Mouse (Mus musculus) embryonic facial prominence, embryonic 10.5 days (tissue): Measurements from ENCODE around the gene Ltb. TPM values are rescaled to one million over a fixed set of nuclear protein-coding genes. Genes with fewer than 3 reads are reported as not detected.
"Not testable (repeated sequence)": the region's sequence is repeated elsewhere in the genome, so short reads cannot be mapped to it uniquely, and the experiment has no call there.

ENCODE experiments used
- DNase-seq: peaks from one replicate; pipeline ENCODE4 v3.0.0-alpha.2; 2017; ENCODE audit warnings: low spot score
- H3K27ac ChIP-seq: fragments of 300-500 bp; sonication (generic); replicated peaks from 2 replicates; pipeline ENCODE4 v1.5.1; 2016; ENCODE audit warnings: mild to moderate bottlenecking
- H3K27me3 ChIP-seq: fragments of 300-500 bp; sonication (generic); replicated peaks from 2 replicates; pipeline ENCODE4 v1.6.1; 2016; ENCODE audit warnings: low read depth, mild to moderate bottlenecking; ENCODE audit not compliant: poor library complexity, severe bottlenecking
- H3K36me3 ChIP-seq: fragments of 300-500 bp; sonication (generic); replicated peaks from 2 replicates; pipeline ENCODE4 v1.6.1; 2016; ENCODE audit warnings: mild to moderate bottlenecking, moderate library complexity
- H3K4me1 ChIP-seq: fragments of 300-500 bp; sonication (generic); 2 replicates; pipeline ENCODE4 v1.6.1; 2016
- H3K4me3 ChIP-seq: fragments of 300-500 bp; sonication (generic); 2 replicates; pipeline ENCODE4 v1.5.1; 2016; ENCODE audit warnings: mild to moderate bottlenecking, moderate library complexity
- H3K9me3 ChIP-seq: fragments of 300-500 bp; sonication (generic); 2 replicates; pipeline ENCODE4 v1.6.1; 2016; ENCODE audit warnings: mild to moderate bottlenecking
- WGBS: fragments of 180-500 bp; shearing (Covaris S2); methylation state at CpG from one replicate; pipeline ENCODE4 v1.1.7; 2016; 5-methylcytosine and 5-hydroxymethylcytosine counted together
- polyA plus RNA-seq: library from polyadenylated mRNA; unstranded; fragments of >200 nt; fragmentation: Nextera tagmentation; extraction: Ambion mirVana; gene quantifications from 2 replicates; pipeline ENCODE4 v1.2.1, GENCODE M21; 2016

Ltb gene
- polyA plus RNA-seq, 1 experiment from 2014 or later = 0.16 TPM

DNA sequence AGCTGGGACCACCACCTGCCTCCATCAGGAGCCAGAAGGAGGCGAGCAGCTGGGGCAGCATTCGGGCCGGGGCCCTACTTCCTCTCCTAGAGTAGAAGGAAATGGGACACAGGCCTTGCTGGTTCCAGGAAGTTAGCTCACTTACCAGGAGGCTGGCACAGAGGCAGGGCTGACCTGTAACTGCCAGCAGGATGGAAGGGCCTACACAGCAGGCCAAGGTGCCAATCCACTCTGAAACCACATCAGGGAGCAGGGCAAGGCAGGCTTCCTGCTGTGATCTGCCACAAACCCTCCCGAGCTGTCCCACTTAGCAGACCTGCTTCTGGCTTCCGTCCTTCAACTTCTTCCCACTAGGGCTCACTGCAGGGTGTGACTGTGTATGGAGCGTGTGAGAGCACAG lies 28.1 kb downstream of the Ltb start:
- peaks cover 76% of the 10 kb centered on the region for H3K36me3 ChIP-seq
- DNase-seq = no peak

DNA sequence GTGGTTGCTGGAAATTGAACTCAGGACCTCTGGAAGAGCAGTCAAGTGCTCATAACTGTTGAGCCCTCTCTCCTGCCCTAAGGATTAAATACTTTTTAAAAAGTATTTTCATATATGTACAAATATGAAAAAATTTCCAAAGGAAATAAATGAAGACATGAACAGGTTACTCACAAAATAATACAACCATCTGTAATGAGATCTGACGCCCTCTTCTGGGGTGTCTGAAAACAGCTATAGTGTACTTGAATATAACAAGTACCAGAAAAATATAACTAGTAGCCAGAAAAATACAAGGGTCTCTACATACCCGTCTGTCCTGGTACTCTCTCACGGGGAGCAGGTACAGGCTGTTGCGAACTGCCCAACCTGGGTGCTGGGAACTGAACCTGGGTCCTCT lies 30.4 kb downstream of the Ltb start:
- H3K27ac ChIP-seq = no peak overlapping the region
- no peak for DNase-seq
- H3K4me1 ChIP-seq = 0 out of 2 replicates have a peak, but pooled peaks cover 15% of the 10 kb centered on the region
- no peaks in the 10 kb centered on the region for H3K9me3 ChIP-seq
- 94% methylated on average over 4 of the region's 4 CpGs for WGBS
- H3K36me3 ChIP-seq = peaks cover 90% of the 10 kb centered on the region
- no peak overlapping the region for H3K4me3 ChIP-seq
- no peaks in the 10 kb centered on the region for H3K27me3 ChIP-seq

More for the DNA sequence above, 28.1 kb downstream of the Ltb start:
- Histone ChIP-seq H3K4me1 (0 out of 2 replicates have a peak, but pooled peaks cover 15% of the 10 kb centered on the region), H3K9me3 (no peaks in the 10 kb centered on the region), H3K27ac (no peak overlapping the region), H3K4me3 (no peak overlapping the region), H3K27me3 (no peaks in the 10 kb centered on the region)
- 77% methylated on average over 6 of the region's 6 CpGs for WGBS

DNA sequence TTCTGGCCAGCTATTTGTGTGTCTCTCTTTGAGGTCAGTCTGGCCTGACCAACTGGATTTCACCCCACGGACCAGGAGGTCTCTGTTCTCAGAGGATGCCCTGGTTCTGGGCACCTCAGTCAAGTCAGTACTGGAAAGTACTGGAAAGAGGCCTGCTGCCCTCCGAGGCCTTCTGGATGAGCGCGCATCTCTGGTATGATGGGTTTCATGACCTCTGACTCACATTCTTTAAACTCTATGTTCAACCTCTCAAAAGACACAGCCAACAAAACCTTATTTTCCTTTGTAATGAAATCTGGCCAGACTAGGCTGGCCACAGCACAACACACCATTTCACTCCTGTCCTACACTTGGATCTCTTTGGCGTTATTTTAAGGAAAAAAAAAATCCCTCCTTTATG lies 31.2 kb downstream of the Ltb start:
- H3K9me3 ChIP-seq = no peaks in the 10 kb centered on the region
- no peaks in the 10 kb centered on the region for H3K27me3 ChIP-seq
- no peak overlapping the region for H3K27ac ChIP-seq
- no peak for DNase-seq
- H3K4me1 ChIP-seq = 0 out of 2 replicates have a peak, but pooled peaks cover 9% of the 10 kb centered on the region
- peaks cover 89% of the 10 kb centered on the region for H3K36me3 ChIP-seq
- no peak overlapping the region for H3K4me3 ChIP-seq
- WGBS = 93% methylated on average over 5 of the region's 5 CpGs

DNA sequence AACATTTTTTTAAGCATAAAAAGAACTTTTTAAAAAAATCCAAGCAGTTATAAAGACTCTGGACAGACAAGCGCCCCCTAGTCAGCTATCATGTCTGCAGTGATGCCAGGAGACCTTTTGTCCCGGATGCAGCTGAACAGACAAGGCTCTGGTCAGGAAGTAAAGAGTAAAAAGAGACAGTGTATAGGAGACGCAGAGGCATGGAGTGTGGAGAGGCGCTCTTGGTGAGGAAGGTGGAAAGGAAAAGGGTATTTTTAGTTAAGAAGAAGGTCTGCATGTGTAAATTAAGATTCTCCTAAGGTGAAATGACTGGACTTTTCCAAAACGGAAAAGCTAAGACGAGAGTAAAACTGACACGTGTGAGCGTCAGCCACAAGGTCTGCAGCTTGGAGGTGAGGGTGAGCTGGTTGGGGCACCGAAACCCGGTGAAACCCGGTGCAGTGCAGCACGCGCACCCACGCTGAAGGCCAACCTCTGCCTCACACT lies 32.4 kb downstream of the Ltb start:
- Histone ChIP-seq H3K9me3 (no peaks in the 10 kb centered on the region), H3K4me1 (peaks cover 3% of the 10 kb centered on the region), H3K27ac (no peak overlapping the region), H3K27me3 (no peaks in the 10 kb centered on the region), H3K36me3 (peaks cover 92% of the 10 kb centered on the region), H3K4me3 (no peak overlapping the region)
- WGBS = 84% methylated on average over 14 of the region's 14 CpGs
- no peak for DNase-seq

DNA sequence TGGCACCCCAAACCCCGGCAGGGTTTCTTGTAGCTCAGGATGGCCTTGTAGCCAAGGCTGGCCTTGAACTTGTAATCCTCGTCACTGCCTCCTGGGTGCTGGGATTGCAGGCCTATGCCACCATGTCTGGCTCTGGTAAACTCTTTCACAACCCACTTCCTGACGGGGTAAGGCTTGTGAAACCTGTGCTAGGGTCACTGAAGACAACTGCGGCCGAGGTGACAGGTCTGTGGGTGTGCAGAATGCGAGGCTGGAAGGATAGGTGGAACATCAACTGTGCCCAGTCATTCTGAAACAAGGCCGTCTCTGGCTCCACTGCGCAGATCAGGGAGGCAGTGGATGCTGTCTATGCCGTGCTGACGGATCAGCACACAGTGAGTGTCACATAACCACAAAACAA lies 36.8 kb downstream of the Ltb start:
- Histone ChIP-seq H3K27ac (no peak overlapping the region), H3K4me1 (peaks cover 27% of the 10 kb centered on the region), H3K9me3 (no peaks in the 10 kb centered on the region), H3K4me3 (no peak overlapping the region), H3K27me3 (no peaks in the 10 kb centered on the region), H3K36me3 (peaks cover 66% of the 10 kb centered on the region)
- no peak for DNase-seq
- WGBS = 93% methylated on average over 10 of the region's 10 CpGs

DNA sequence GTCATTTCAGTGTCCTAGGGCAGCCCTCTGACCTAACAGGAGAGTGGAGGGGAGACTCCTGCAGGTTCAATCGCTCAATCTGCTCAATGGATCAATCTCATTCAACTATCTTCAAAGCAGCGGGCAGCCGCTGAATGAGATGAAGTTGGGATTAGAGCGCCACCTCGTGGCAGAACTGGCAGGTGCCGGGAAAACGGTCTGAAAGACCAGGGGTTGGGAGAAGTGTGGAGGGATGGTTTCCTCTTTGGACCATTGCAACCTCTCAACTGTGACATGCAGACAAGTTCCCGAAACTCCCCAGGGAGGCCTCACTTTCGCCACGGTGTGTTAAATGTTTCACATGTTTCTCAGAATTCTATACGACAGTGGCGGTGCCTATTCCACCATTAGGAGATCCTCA lies 37.8 kb downstream of the Ltb start:
- DNase-seq = peak; percentile 87
- H3K4me1 ChIP-seq = peaks cover 37% of the 10 kb centered on the region
- 13% methylated on average over 12 of the region's 12 CpGs for WGBS
- H3K9me3 ChIP-seq = no peaks in the 10 kb centered on the region
- no peaks in the 10 kb centered on the region for H3K27me3 ChIP-seq
- H3K4me3 ChIP-seq = peak overlapping the region; percentile 30; the same call in 1 of the 2 replicates
- H3K27ac ChIP-seq = no peak overlapping the region; the same call in 1 of the 2 replicates
- H3K36me3 ChIP-seq = peaks cover 59% of the 10 kb centered on the region

DNA sequence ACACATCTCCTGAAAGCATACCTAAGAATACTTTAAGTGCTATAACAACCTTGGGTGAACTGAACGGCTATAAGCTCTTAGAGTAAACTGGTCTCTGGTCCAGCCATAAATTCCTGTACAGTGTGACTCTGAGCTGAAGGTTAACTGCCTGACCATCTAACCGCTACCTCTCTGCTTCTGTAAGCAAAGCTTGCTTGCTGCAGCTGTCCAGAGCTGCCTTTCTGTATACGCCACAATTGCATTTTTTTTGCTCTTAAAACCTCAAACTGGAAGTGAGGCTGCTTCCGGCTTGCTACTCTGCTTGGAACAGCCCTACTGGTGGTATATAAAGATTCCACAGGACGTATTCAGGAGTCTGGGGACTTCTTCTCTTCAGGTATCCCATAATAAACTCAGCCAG lies 38.4 kb downstream of the Ltb start:
- no peaks in the 10 kb centered on the region for H3K27me3 ChIP-seq
- peaks cover 38% of the 10 kb centered on the region for H3K4me1 ChIP-seq
- no peak overlapping the region for H3K4me3 ChIP-seq
- no peak for DNase-seq
- no peaks in the 10 kb centered on the region for H3K9me3 ChIP-seq
- 92% methylated on average over 5 of the region's 5 CpGs for WGBS
- H3K36me3 ChIP-seq = peaks cover 52% of the 10 kb centered on the region
- H3K27ac ChIP-seq = no peak overlapping the region

DNA sequence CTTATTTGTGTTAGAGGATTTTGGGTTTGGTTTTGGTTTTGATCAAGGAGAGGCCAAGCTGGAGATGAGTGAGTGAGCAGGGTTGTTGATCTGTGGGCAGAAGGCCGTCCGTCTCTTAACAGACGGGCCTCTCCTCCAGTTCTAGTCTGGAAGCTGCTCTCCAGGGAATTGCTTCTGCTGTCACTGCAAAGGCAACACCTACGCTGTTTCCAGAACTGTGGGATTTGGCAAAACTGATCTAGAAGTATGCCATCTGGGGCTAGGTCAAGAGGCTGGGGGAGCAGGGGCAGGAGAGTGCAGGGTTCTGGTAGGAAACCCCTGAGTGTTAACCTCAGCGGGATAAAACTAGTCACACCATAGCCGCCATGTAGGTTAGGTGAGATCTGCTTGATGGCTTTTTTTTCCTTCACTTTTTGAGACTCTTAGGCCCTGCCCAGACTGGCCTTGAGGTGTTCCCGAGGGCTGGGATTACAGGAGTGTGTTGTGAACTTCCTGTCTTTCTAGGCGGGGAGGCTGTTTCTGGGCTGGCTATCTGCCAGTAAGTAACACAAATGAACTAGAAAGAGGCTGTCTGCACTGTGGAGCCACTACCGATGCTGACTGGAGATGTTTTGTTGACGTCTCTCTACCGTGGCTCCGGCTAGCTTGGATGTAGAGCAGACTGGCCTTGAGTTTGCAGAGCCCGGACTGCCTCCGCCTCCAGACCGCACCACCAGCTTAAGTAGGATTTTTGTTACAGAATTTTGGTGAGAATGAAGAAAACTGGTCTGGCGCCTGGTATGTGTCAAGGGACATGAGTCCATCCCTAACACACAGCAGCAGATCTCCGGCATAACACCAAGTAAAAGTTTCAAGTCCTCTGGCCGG lies 39.1 kb downstream of the Ltb start, which contains the start of gene Atp6v1g2:
TSS of gene Atp6v1g2 (plus strand) at position 547 of the 867 bp plus-strand sequence.
- peaks cover 46% of the 10 kb centered on the region for H3K36me3 ChIP-seq
- peak within 1 kb of the TSS; percentile 95; the same call in 1 of the 2 replicates for H3K27ac ChIP-seq
- H3K9me3 ChIP-seq = no peaks in the 10 kb centered on the region
- peak within 1 kb of the TSS; percentile 72 for H3K4me3 ChIP-seq
- H3K4me1 ChIP-seq = peaks cover 38% of the 10 kb centered on the region
- WGBS = 84% methylated on average over 18 of the region's 18 CpGs
- H3K27me3 ChIP-seq = no peaks in the 10 kb centered on the region
- no peak for DNase-seq

DNA sequence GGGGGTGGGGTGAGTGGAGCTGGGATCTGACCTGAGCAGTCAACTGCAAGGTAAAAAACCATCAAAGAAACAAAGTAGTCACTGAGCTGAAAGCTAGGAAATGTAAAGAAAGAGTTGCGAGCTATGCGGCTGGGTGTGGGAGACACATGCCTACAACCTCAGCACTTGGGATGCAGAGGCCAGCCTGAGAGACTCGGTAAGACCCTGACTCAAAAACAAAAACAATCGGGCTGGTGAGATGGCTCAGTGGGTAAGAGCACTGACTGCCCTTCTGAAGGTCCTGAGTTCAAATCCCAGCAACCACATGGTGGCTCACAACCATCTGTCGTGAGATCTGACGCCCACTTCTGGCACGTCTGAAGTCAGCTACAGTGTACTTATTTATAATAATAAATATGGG lies 39.9 kb downstream of the Ltb start:
- peak overlapping the region; percentile 72 for H3K4me3 ChIP-seq
- peaks cover 36% of the 10 kb centered on the region for H3K4me1 ChIP-seq
- peaks cover 38% of the 10 kb centered on the region for H3K36me3 ChIP-seq
- not testable (repeated sequence) for H3K9me3 ChIP-seq, H3K27me3 ChIP-seq, H3K27ac ChIP-seq, DNase-seq
- 93% methylated on average over 7 of the region's 7 CpGs for WGBS

DNA sequence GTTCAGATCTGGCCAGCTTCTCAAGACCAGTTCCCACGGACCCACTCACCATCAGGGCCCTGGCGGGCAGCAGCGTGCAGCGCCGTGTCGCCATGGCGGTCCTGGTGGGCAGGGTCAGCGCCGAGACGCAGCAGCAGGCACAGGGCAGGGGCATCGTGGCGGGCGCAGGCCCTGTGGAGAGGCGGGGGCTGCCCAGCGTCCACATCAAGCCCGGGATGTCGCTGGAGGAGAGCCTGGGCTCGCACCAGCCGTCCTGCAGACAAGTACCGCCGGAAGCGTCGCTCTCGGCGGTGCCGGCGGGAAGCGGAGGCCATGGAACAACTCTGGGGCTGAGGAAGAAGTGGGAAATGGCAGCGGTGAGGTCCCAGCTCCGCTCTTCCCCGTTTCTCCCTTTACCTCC lies 40.7 kb downstream of the Ltb start:
- peak overlapping the region; percentile 95 for H3K27ac ChIP-seq
- H3K36me3 ChIP-seq = peaks cover 30% of the 10 kb centered on the region
- peak overlapping the region; percentile 72 for H3K4me3 ChIP-seq
- peaks cover 36% of the 10 kb centered on the region for H3K4me1 ChIP-seq
- WGBS = 7% methylated on average over 31 of the region's 31 CpGs
- H3K27me3 ChIP-seq = no peaks in the 10 kb centered on the region
- H3K9me3 ChIP-seq = no peaks in the 10 kb centered on the region
- peak; percentile 74 for DNase-seq

DNA sequence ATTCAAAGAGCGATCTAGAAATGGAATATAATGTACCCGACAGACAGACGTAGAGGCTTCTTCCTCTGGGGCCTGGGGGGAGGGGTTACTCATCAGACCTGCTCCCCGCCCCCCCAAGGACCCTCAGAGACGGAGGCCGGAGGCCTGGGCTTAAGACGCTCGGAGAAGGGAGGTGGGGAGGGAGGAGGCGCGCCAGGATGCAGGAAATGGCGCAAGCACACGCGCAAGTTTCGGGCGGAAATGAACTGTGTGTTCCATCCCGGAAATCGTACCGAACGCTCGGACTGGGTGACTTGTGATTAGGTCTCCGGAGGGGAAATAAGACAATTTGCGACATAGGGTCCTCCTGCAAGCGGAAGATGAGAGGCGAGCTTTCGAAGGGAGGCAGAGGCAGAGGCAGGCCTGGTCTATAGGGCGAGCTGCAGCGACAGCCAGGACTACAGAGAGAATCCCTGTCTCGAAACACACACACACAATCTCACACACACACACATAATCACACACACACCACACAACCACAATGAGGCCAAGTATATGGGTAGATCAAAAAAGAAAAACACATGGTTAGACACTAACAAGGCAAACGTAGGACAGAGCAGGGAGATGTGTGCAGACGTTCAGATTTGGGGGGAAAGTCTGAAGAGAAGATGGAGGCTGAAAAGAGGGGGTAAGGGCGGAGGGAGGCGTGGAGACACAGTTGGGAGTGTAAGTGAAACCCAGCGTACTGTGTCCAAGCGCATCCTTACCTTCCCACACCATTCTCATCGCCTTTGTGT lies 41.6 kb downstream of the Ltb start, which contains the start of gene Nfkbil1:
TSS of gene Nfkbil1 (minus strand) at position 179 of the 776 bp plus-strand sequence.
- under 1% methylated on average over 35 of the region's 35 CpGs for WGBS
- peaks cover 43% of the 10 kb centered on the region for H3K4me1 ChIP-seq
- H3K36me3 ChIP-seq = peaks cover 22% of the 10 kb centered on the region
- H3K27ac ChIP-seq = peak within 1 kb of the TSS; percentile 95
- H3K4me3 ChIP-seq = peak within 1 kb of the TSS; percentile 72
- H3K9me3 ChIP-seq = no peaks in the 10 kb centered on the region
- peak; percentile 93 for DNase-seq
- no peaks in the 10 kb centered on the region for H3K27me3 ChIP-seq

DNA sequence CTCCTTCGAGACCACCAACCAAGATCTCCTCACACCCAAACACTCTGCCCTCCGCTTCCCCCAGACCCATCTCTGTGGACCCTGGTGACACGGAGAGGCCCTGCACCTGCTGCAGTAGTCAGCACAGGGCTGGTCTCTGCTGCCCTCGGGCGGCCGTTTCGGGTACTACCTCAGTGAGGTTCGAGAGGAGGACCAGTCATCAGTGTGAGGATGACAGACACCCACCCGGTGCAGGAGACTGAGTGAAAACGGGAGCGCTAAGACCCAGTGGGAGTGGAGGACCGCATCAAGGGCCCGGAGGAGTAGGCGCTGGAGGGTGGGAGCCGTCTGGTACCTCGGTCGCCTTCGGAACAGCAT lies 42.1 kb downstream of the Ltb start:
- 2% methylated on average over 18 of the region's 18 CpGs for WGBS
- Histone ChIP-seq H3K9me3 (no peaks in the 10 kb centered on the region), H3K4me1 (peaks cover 46% of the 10 kb centered on the region), H3K4me3 (peak overlapping the region; percentile 72), H3K27me3 (no peaks in the 10 kb centered on the region), H3K36me3 (peaks cover 16% of the 10 kb centered on the region), H3K27ac (peak overlapping the region; percentile 95)
- DNase-seq = peak; percentile 96
